Mouse (Mus musculus): ENCODE measurements at regions not wholly inside any gene's neighbourhood (a gene's known extent, or its start where the extent isn't known, plus 50 kb on each side); places are given as distances from the start of the nearest gene placed in this dataset.

DNA sequence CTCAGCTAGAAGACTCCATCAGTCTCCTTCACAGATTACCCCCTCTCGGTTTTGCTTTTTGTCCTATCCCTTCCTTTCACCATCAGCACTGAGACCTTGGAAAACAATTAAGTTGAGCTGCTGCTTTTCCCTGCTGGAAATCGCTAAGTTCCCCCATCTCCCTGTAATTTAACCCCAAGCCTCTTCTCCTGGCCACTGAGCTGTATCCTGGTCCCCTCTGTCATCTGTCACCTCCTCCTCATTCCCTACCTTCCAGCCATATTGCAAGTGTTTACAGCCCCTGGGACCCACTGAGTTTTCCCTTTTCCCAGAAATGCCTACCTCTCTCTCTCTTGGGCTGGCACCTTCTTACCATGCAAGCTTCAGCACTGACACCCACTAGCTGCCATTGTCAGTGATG lies 140.3 kb downstream of the Ttc8 start:
- H3K27ac ChIP-seq (ENCODE audit: insufficient read depth, low read depth, low read length, poor library complexity, severe bottlenecking), result no peak overlapping the region
- no peak overlapping the region for H3K9ac ChIP-seq (ENCODE audit: insufficient read depth, low read depth, low read length, poor library complexity, severe bottlenecking)
- in situ Hi-C loops (cut with MboI; ENCODE audit: low sequenced_read_pairs in 2 of 2, unreplicated experiment in 2 of 2), result no loop called here
- no peak for DNase-seq (ENCODE audit: low read depth, low spot score)
- H3K4me3 ChIP-seq (ENCODE audit: insufficient read depth in 1 of 2, low read depth in 1 of 2, low read length in 2 of 2, poor library complexity in 1 of 2, severe bottlenecking in 1 of 2), result no peak overlapping the region
- no peaks in the 10 kb centered on the region for H3K9me3 ChIP-seq (ENCODE audit: control insufficient read depth, insufficient read depth, low read depth, low read length)
- H3K36me3 ChIP-seq (ENCODE audit: control insufficient read depth, insufficient read depth, low read length, poor library complexity, severe bottlenecking), result no peaks in the 10 kb centered on the region
- TF ChIP-seq ZC3H11A (IDR thresholded peaks at IDR 0.05; ENCODE audit: borderline replicate concordance, low read depth, low read length) (no peak), CHD2 (IDR thresholded peaks at IDR 0.05; ENCODE audit: low read depth, low read length) (no peak), MAFK (IDR thresholded peaks at IDR 0.05; ENCODE audit: insufficient read depth, low read depth, low read length) (no peak), HCFC1 (IDR thresholded peaks at IDR 0.05; ENCODE audit: borderline replicate concordance, insufficient read depth, low read length) (no peak), ZNF384 (IDR thresholded peaks at IDR 0.05; ENCODE audit: low read depth, low read length) (no peak)
- H3K4me1 ChIP-seq (ENCODE audit: control insufficient read depth in 2 of 2, insufficient read depth in 2 of 2, low read length in 2 of 2, poor library complexity in 1 of 2), result no peaks in the 10 kb centered on the region

- Histone ChIP-seq H3K4me3 (ENCODE audit: insufficient read depth in 1 of 2, low read depth in 1 of 2, low read length in 2 of 2, poor library complexity in 1 of 2, severe bottlenecking in 1 of 2) (no peak overlapping the region), H3K4me1 (ENCODE audit: control insufficient read depth in 2 of 2, insufficient read depth in 2 of 2, low read length in 2 of 2, poor library complexity in 1 of 2) (no peaks in the 10 kb centered on the region), H3K27ac (ENCODE audit: insufficient read depth, low read depth, low read length, poor library complexity, severe bottlenecking) (no peak overlapping the region), H3K9me3 (ENCODE audit: control insufficient read depth, insufficient read depth, low read depth, low read length) (no peaks in the 10 kb centered on the region), H3K9ac (ENCODE audit: insufficient read depth, low read depth, low read length, poor library complexity, severe bottlenecking) (no peak overlapping the region), H3K36me3 (ENCODE audit: control insufficient read depth, insufficient read depth, low read length, poor library complexity, severe bottlenecking) (no peaks in the 10 kb centered on the region)
- no peak for TF ChIP-seq ZC3H11A (IDR thresholded peaks at IDR 0.05; ENCODE audit: borderline replicate concordance, low read depth, low read length)
- no peak for TF ChIP-seq MAFK (IDR thresholded peaks at IDR 0.05; ENCODE audit: insufficient read depth, low read depth, low read length)
- TF ChIP-seq HCFC1 (IDR thresholded peaks at IDR 0.05; ENCODE audit: borderline replicate concordance, insufficient read depth, low read length), result no peak
- TF ChIP-seq ZNF384 (IDR thresholded peaks at IDR 0.05; ENCODE audit: low read depth, low read length), result no peak
- in situ Hi-C loops (cut with MboI; ENCODE audit: low sequenced_read_pairs in 2 of 2, unreplicated experiment in 2 of 2), result no loop called here
- DNase-seq (ENCODE audit: low read depth, low spot score), result no peak
These were observed 143.1 kb downstream of the Ttc8 start for GRCm38 (mm10) chr12:99063441-99063840.

DNA sequence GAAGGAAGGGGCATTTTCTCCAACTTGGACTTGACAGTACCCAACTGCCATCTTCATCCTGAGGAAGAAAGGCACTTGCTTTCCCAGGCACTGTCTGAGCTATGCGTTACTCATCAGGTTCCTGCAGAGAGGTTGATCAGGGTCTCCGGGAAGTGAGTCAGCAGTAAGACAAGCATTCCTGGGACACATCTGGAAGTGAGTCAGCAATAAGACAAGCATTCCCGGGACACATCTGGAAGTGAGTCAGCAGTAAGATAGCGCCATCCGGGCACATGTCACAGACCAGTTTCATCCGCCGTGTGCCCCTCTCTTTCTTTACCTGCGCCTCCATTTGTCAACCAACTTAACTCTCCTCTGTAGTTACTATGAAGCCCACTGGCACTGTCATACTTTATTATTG lies 143.5 kb downstream of the Ttc8 start:
- Histone ChIP-seq H3K9ac (ENCODE audit: insufficient read depth, low read depth, low read length, poor library complexity, severe bottlenecking) (no peak overlapping the region), H3K4me1 (ENCODE audit: control insufficient read depth in 2 of 2, insufficient read depth in 2 of 2, low read length in 2 of 2, poor library complexity in 1 of 2) (no peaks in the 10 kb centered on the region), H3K4me3 (ENCODE audit: insufficient read depth in 1 of 2, low read depth in 1 of 2, low read length in 2 of 2, poor library complexity in 1 of 2, severe bottlenecking in 1 of 2) (no peak overlapping the region), H3K9me3 (ENCODE audit: control insufficient read depth, insufficient read depth, low read depth, low read length) (no peaks in the 10 kb centered on the region), H3K27ac (ENCODE audit: insufficient read depth, low read depth, low read length, poor library complexity, severe bottlenecking) (no peak overlapping the region), H3K36me3 (ENCODE audit: control insufficient read depth, insufficient read depth, low read length, poor library complexity, severe bottlenecking) (no peaks in the 10 kb centered on the region)
- in situ Hi-C loops (cut with MboI; ENCODE audit: low sequenced_read_pairs in 2 of 2, unreplicated experiment in 2 of 2), result no loop called here
- TF ChIP-seq MAFK (IDR thresholded peaks at IDR 0.05; ENCODE audit: insufficient read depth, low read depth, low read length), result peak; percentile 79
- no peak for TF ChIP-seq CHD2 (IDR thresholded peaks at IDR 0.05; ENCODE audit: low read depth, low read length)
- no peak for DNase-seq (ENCODE audit: low read depth, low spot score)

DNA sequence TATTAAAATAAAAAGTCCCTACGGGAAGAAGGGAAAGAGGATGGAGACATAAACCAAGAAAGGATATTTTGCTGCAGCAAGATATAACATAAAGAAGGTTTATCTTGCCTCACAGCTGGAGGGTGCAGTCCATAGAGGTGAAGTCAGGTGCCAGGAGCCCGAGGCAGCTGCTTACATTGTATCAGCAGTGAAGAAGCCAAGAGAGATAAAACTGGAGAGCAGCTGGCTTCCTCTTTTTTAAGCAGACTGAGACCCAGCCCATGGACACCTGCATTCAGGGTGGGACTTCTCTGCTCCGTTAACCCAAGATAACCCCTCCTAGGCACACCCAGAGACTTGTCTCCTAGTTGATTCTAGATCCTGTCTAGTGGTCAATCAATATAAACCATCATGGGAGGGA lies 147.6 kb downstream of the Ttc8 start:
- no peak overlapping the region for H3K27ac ChIP-seq (ENCODE audit: insufficient read depth, low read depth, low read length, poor library complexity, severe bottlenecking)
- TF ChIP-seq MAFK (IDR thresholded peaks at IDR 0.05; ENCODE audit: insufficient read depth, low read depth, low read length) (no peak), CHD2 (IDR thresholded peaks at IDR 0.05; ENCODE audit: low read depth, low read length) (no peak), HCFC1 (IDR thresholded peaks at IDR 0.05; ENCODE audit: borderline replicate concordance, insufficient read depth, low read length) (no peak), ZNF384 (IDR thresholded peaks at IDR 0.05; ENCODE audit: low read depth, low read length) (no peak), ZC3H11A (IDR thresholded peaks at IDR 0.05; ENCODE audit: borderline replicate concordance, low read depth, low read length) (no peak)
- no peak for DNase-seq (ENCODE audit: low read depth, low spot score)
- no peak overlapping the region for H3K9ac ChIP-seq (ENCODE audit: insufficient read depth, low read depth, low read length, poor library complexity, severe bottlenecking)
- H3K4me3 ChIP-seq (ENCODE audit: insufficient read depth in 1 of 2, low read depth in 1 of 2, low read length in 2 of 2, poor library complexity in 1 of 2, severe bottlenecking in 1 of 2), result no peak overlapping the region
- in situ Hi-C loops (cut with MboI; ENCODE audit: low sequenced_read_pairs in 2 of 2, unreplicated experiment in 2 of 2), result no loop called here
- H3K36me3 ChIP-seq (ENCODE audit: control insufficient read depth, insufficient read depth, low read length, poor library complexity, severe bottlenecking), result no peaks in the 10 kb centered on the region
- H3K9me3 ChIP-seq (ENCODE audit: control insufficient read depth, insufficient read depth, low read depth, low read length), result no peaks in the 10 kb centered on the region
- H3K4me1 ChIP-seq (ENCODE audit: control insufficient read depth in 2 of 2, insufficient read depth in 2 of 2, low read length in 2 of 2, poor library complexity in 1 of 2), result no peaks in the 10 kb centered on the region

DNA sequence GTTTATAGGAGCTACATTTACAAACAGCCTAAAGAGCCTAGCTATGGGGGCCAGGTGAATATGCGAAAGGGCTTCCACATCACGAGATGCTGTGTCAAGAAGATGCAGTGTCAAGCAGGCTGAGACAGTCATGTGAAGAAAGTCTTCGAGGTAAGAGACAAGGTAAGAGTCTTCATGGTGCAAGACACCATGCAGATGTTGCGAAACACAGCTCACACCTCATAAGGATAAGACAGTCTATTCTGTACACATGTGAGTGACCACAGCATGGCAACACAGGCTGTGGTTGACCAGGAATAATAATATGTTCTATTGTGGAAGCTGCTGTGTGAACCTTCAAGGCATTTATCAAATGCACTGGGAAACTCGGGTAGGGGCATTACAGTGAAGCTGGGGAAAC lies 153.4 kb downstream of the Ttc8 start:
- Histone ChIP-seq H3K36me3 (ENCODE audit: control insufficient read depth, insufficient read depth, low read length, poor library complexity, severe bottlenecking) (no peaks in the 10 kb centered on the region), H3K9ac (ENCODE audit: insufficient read depth, low read depth, low read length, poor library complexity, severe bottlenecking) (no peak overlapping the region), H3K4me3 (ENCODE audit: insufficient read depth in 1 of 2, low read depth in 1 of 2, low read length in 2 of 2, poor library complexity in 1 of 2, severe bottlenecking in 1 of 2) (no peak overlapping the region), H3K4me1 (ENCODE audit: control insufficient read depth in 2 of 2, insufficient read depth in 2 of 2, low read length in 2 of 2, poor library complexity in 1 of 2) (no peaks in the 10 kb centered on the region), H3K9me3 (ENCODE audit: control insufficient read depth, insufficient read depth, low read depth, low read length) (no peaks in the 10 kb centered on the region), H3K27ac (ENCODE audit: insufficient read depth, low read depth, low read length, poor library complexity, severe bottlenecking) (no peak overlapping the region)
- TF ChIP-seq ZNF384 (IDR thresholded peaks at IDR 0.05; ENCODE audit: low read depth, low read length), result no peak
- no peak for TF ChIP-seq ZC3H11A (IDR thresholded peaks at IDR 0.05; ENCODE audit: borderline replicate concordance, low read depth, low read length)
- no peak for TF ChIP-seq CHD2 (IDR thresholded peaks at IDR 0.05; ENCODE audit: low read depth, low read length)
- in situ Hi-C loops (cut with MboI; ENCODE audit: low sequenced_read_pairs in 2 of 2, unreplicated experiment in 2 of 2), result no loop called here
- DNase-seq (ENCODE audit: low read depth, low spot score), result no peak
